Mouse (Mus musculus): ENCODE results near the gene Npw.

GRCm38 (mm10) chr17:24705821-24706220 is 47.6 kb upstream of the Npw start:
- TF ChIP-seq CTCF (IDR thresholded peaks at IDR 0.05; ENCODE audit: low read depth) (no peak), EP300 (IDR thresholded peaks at IDR 0.05; ENCODE audit: low read depth) (no peak)

Data from liver, postnatal 0 days (tissue).